Mouse (Mus musculus) heart, adult 18-20 months (tissue): ENCODE data around the gene Eci1. TPM values are rescaled to one million over a fixed set of nuclear protein-coding genes. Genes with fewer than 3 reads are reported as not detected.

Experiments
- DNase-seq, 2 experiments: peaks; one replicate each; pipeline ENCODE4 v3.0.0; 2021 to 2022; ENCODE audit warnings: mixed read lengths in 1 of 2
- total RNA-seq, 2 experiments: library from RNA; stranded (reverse); gene quantifications; 2 replicates each; pipeline ENCODE4 v1.2.3; 2021

The Eci1 gene
- total RNA-seq, 2 experiments from 2014 or later: 472 to 487 TPM

DNA sequence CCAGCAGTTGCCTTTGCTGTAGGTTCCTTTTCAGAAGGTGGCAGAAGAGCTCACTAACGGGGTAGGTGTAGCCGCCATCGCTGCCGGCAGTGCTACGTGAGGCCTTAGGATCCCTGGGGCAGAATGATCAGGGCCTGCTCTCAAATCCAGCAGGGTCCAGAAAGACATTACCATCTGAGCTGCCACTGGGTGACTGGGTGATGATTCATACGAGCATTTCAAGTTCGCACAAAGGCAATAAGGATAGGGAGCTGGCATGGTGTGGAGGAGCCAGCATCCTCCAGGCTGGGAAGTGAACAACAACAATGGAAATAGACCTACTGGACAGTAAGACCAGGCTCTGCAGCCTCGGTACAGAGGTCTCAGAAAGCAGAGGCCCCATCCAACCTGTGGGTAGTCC lies 13.9 kb downstream of the Eci1 start:
- DNase-seq: no peak

DNA sequence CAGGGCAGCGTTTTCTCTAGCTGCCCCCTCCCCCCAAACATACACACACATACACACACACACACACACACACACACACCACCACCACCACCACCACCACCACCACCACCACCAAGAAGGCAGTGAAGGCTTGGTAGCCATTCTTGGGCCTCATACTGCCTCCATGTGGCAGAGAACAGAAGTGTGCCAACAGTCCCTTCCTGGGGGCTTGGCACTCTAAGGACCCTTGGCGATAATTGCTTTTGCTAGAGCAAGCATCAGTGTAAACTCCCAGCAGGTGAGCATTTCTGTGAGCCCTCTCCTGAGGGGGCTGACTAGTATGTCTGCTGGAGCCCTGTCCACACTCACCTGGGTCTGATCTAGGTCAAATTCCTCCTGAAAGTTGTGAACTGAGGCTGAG lies 14.7 kb downstream of the Eci1 start:
- DNase-seq: no peak

DNA sequence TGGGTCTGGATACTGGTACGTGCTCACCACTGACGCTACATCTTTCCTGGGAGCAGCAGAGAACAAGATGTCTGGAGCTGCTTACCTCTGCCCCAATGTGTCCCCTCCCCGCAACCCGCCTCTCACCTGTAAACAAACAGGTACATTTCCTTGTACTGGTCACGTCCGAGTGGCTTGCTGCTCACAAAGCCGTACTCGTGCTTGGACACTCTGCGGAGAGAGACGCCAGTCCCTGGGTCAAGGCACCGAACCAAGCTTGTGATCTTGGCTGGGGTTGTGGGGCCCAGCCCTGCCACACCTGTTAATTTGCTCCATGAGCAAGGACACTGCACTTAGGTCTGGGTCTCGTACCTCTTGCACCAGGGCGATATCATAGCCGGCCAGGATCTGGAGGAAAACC lies 15.7 kb downstream of the Eci1 start:
- DNase-seq: no peak

DNA sequence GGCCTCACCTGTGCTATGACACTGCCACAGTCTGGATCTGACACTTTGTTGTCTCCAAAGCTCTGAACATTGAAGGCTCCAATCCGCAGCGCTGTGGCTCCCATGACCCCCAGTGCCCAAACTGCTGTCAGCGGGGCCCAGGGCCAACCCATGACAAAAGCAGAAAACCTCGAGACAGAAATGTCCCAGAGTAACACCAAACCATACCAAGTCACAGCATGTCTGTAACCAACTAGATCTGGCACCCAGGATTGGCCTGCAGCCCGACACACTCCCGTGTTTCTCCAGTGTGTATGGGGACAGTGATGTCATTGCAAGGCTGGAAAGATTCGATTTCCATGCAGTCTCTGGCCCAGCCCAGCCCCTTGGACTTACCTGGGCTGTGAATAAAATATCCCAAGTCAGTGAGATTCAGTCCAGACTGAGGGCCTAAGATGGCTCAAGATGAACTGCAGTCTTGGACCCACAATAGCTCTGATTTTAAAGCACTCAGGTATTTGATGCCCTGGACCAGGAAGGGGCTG lies 16.3 kb downstream of the Eci1 start, which contains the start of gene Dnase1l2:
Dnase1l2 (minus strand) TSS at position 474 of the 524 bp plus-strand sequence.
- DNase-seq: no peak

DNA sequence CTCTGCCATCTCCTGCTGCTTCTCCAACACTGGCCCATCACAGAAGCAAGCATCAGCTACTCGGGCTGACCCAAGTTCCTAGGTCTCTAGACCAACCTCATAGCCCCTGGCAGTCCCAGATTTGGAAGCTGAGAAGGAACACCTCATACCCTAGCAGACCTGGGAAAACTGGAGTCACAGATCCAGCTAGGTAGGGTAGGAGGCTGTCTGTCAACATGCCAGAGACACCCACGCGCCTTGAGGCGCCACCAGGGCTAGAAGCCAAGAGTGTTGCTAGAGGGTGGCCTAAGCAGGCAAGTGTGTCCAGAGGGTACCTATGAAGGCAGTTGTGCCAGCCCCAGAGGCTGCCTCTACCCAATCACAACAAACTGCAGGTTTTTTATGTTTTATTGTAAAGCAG lies 17.0 kb downstream of the Eci1 start:
- no peak for DNase-seq

DNA sequence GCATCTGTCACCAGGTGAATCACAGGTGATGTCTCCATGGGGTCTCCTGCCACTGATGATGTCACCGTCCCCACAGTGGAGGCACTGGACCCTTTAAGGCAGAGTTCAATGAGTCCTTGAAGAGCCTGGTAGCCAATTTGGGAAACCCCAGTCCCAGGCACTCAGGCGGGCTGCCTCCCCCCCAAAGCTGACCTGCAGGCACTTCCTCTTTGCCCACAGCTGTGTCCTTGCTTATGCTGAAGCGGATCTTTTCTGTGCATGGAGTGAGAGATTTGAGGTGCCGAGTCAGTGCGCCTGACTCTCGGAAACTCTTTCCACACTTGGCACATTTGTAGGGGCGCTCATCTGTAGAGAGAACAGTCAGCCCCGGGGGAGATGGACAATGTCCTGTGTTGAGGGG lies 20.1 kb downstream of the Eci1 start:
- no peak for DNase-seq

DNA sequence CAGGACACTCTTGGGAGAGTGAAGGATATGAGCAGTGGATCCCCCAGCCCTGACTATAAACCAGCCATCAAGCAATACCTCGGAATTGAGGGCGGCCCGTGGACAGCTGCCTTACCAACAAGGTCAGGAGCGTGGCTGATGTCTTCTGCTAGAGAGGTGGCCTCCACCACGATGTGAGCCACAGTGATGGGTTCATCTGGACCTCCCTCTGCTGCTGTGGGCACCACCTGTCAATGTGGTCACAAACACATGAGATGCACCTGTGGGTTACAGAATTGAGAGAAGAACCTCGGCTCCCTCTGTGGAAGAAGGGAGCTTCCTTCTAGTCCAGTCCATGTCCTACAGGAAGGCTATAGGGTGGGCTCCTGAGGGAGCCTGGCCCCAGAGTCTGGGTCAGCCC lies 23.1 kb downstream of the Eci1 start:
- DNase-seq: no peak

DNA sequence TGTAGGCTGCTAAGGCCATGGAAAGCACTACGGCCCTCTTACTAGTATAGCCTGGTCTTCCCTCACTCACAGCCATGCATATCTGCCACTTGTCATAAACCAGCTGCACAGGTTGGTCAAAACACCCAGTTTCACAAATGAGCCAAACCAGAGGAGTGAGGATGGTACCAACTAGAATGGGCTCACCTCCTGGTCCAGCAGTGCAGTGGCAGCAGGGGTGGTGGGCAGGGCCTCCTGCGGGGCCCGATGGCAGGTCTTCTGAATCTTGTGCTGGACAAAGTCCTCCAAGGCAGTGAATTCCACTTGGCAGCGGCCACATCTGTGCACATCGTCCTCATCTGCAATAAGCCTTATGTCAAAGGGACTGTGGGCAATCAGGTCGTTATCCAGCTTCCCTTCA lies 24.8 kb downstream of the Eci1 start:
- no peak for DNase-seq

DNA sequence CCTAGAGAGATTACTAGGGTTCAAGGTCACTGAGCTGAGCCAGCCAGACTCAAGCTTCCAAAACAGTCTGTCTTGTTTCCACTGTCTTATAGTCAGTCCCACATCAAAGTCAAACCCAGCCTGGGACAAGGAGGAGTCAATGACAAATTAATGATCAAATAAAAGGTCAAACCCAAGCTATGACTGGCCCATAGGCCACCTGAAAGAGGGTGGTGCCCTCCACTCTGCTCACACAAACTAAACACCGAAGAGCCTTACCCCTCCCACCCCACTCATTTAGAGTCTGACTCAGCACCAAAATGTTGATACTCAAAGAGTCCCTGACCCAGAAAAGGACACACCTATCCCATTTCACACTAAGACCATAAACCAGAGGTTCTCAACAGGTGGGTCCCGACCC lies 26.9 kb downstream of the Eci1 start:
- no peak for DNase-seq

DNA sequence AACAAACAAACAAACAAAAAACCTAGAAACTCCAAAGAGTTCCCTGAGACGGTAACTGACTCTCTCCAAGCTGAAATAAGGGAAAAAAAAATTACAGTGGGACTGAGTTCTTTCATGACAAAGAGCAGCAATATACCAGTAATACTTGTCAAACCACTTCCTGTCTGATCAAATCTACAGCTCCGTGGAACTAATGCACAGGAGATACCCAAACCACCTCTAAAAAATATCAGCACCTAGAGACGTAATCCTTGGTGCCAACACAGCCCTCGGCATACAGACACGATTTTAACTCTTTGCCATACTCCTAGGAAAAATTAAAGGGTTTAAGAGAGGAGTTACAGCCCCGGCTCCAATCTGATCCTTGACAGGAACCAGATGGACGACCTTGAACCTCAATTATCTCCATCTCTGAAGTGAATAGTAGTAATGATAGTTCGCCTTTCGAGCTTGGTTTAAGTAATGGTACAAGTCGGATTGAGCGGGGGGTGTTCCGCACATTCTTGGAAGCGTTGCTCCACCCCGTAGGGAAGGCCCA lies 27.8 kb downstream of the Eci1 start:
- no peak for DNase-seq

DNA sequence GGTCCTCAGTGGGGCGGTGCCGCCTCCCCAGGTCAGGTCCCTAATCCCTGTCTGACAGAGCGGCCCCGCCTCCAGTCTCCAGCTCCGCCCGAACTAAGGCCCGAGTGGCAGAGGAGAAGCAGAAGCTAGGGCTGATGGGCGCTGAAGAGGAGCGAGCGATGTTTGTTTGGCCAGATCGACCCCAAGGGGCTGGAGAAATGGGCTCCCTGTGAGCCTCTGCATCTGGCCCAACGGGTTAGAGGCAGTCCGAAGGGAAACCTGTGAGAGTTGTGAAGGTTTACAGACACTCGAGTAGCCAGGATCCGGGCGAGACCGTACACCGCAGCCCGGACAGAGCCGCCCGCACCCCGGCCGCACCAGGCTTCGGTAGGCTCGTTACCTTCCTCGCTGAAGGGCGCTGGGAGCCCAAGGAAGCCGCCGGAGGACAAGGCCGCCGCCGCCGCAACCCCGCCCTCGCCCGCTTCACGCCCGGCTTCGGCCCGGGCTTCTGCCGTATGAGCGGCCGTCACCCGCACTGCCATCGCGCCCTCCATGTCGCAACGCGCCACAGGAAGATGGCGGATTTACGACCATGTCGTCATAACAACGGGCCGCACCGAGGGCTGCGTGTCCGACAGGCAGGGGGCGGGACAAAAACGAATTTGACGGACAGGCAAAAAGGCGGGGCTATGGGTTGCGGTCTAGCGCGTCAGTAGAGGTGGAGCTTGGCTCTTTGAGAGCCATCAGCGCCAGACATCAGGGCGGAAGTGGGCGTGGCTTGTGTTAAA lies 28.5 kb downstream of the Eci1 start:
- DNase-seq: peak; percentile 100

DNA sequence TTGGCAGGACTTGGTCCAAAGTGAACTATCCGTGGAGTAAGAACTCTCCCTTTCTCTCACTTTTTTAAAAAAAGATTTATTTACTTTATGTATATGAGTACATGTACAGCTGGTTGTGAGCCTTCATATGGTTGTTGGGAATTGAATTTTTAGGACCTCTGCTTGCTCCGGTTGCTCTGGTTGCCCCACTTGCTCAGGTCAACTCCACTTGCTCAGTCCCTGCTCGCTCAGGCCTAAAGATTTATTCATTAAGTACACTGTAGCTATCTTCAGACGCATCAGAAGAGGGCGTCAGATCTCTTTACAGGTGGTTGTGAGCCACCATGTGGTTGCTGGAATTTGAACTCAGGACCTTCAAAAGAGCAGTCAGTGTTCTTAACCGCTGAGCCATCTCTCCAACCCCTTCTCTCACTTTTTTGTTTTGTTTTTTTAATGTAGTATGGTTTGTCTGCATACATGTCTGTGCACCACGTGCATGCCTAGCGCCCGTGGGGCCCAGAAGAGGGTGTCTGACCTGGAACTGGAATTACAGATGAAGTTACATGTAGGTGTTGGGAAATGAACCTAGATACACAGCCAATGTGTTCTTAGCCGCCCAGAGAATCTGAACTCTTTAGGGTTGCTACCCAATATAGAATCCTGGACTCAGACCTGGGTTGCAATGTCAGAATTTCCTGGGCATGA lies 29.2 kb downstream of the Eci1 start:
- DNase-seq: peak in 1 of 2 experiments; percentile 39

DNA sequence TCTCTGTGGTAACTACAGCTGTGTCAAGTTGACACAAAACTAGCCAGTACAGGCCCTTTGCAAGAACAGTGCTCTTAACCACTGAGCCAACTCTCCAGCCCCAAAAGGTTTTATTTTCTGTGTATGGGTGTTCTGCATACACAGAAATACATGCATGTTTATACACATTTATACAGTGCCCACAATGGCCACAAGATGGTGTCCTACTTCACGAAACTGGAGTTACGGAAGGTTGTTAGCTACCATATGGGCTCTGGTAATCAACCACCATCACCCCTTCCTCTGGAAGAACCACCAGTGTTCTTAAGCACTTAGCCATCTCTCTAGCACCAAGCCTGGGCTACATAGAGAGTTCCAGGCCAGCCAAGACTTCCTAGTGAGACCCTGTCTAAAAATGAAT lies 35.1 kb downstream of the Eci1 start:
- no peak for DNase-seq

DNA sequence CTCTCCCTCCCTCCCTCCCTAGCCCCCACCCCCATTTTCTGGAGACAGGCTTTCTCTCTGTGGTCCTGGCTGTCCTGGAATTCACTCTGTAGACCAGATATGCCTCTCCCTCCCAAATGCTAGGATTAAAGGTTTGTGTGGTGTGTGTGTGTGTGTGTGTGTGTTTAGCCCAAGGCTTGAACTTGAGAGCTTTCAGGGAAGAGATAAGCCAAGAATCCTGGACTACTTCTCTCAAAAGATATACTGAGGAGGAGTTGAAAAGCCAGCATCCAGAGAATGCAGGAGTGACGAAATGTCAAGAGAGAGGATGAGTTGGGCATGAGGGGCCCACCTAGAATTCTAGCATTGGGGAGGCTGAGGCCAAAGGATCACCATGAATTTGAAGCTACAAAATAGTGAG lies 36.5 kb downstream of the Eci1 start:
- DNase-seq: no peak

DNA sequence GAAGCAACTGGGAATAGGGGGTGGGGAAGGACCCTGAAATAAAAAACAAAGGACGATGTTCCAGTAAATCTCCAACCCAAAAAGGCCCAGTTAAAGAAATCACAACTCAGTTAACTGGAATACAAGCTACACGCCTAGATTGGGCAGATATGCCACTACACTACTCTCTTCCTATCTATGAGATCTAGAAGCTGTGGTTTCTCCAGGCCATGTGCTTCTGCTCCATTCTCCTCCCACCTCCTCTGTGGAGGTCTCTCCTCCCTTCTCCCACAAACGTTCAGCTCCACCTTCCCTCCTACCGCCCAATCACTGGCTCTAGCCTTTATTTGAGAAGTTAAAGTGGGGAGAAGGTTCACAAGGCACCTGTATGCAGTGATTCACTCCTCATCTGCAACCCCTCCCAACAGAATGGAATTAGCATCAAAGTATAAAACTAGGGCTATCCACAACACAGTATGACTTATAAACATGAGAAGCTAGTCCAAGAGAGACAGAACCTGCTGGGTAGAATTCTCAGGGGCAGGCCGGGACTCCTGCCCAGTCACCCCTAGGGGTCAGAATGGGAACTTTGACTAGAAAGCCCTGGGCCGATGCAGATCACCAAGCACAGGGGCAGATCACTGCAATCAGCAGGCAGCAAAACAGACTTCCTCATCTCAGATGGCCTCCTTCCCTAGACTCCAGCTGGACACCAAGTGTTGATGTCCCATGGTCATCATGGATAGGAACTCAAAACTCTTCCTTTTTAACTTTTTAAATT lies 37.1 kb downstream of the Eci1 start:
- no peak for DNase-seq

DNA sequence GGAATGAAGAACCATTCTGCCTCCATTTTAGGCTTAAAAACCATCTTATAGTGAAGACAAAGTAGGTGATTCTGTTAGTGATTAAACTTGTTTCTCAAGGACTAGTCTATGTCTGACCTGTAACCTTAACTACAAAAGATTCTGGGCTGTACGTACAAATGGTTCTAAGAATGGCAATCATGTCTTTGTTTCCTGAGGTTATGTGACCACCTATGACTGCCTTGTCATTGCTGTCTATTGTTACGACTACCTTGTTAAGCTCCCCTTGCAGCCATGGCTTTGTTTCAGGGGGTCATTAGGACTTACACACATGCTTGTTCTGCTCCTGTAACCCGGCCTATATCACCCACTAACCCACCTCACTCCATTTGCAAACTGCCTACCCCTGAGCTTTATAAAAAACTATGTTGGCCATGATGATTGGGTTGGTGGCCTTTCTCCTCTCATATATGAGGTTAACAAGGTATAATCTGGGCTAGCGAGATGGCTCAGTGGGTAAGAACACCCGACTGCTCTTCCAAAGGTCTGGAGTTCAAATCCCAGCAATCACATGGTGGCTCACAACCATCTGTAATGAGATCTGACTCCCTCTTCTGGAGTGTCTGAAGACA lies 42.3 kb downstream of the Eci1 start:
- DNase-seq: no peak

DNA sequence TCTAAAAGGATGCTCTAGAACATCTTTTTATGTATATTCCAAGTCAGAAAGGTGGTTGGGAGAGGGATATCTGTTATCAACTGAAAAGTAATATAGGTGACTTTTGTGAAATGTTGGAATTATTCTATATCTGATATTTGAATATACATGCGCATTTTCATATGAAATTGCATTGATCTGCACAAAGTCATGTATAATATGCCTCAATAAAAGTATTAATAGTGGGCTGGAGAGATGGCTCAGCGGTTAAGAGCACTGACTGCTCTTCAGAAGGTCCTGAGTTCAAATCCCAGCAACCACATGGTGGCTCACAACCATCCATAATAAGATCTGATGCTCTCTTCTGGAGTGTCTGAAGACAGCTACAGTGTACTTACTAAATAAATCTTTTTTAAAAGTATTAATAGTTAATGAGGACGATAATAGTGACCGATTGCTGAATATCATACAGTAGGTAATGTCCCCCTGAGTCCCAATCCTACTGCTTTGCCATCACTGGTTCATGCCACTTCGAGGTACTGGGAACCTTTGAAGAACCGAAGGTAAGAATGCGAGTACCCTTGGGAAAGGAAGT lies 43.0 kb downstream of the Eci1 start:
- DNase-seq: no peak

DNA sequence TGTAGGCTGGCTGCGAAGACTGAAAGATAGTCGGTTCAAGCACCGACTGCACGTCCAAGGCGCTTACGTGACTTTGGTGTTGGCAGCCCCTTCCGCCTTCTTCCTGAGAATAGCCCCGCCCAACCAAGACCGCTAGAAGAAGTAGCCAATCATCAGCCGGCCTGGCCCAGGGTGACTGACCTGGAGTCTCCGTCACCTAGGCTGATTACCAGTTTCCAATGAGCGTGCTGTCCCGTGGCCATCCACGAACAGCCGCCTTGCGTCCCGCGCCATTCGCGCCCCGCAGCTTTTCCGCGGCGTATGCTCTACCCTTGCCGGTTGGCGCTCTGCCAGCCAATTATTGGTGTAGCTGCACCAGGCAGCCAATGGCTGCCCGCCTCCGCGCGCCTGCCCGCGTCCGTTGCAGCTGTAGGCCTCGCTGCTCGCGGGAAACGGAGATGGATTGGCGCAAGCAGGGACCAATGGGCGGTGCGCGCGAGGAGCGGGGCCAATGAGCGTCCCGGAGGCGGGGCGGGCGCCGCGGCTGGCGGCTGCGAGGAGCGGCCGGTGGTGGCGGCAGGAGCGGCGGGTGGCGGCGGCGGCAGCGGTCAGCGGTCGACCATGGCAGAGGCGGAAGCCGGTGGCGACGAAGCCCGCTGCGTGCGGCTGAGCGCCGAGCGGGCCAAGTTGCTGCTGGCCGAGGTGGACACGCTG lies 43.6 kb downstream of the Eci1 start, which contains the start of the genes E4f1 and Pgp:
E4f1 (minus strand) TSS at position 404 of the 693 bp plus-strand sequence.
Pgp (plus strand) TSS at position 483 of the 693 bp plus-strand sequence.
- peak; percentile 99 for DNase-seq

DNA sequence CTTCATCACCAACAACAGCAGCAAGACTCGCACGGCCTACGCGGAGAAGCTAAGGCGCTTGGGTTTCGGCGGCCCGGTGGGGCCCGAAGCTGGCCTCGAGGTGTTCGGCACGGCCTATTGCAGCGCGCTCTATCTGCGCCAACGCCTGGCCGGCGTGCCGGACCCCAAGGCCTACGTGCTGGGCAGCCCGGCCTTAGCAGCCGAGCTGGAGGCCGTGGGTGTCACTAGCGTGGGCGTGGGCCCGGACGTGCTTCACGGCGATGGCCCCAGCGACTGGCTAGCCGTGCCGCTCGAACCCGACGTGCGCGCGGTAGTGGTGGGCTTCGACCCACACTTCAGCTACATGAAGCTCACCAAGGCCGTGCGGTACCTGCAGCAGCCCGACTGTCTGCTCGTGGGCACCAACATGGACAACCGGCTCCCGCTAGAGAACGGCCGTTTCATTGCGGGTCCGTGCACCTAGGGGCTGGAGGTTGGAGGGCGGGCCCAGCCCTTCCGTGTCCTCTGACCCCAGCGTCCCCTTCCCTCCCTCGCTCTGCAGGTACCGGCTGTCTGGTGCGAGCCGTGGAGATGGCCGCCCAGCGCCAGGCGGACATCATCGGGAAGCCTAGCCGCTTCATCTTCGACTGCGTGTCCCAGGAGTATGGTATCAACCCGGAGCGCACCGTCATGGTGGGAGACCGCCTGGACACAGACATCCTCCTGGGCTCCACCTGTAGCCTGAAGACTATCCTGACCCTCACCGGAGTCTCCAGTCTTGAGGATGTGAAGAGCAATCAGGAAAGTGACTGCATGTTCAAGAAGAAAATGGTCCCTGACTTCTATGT lies 44.5 kb downstream of the Eci1 start:
- DNase-seq: no peak

DNA sequence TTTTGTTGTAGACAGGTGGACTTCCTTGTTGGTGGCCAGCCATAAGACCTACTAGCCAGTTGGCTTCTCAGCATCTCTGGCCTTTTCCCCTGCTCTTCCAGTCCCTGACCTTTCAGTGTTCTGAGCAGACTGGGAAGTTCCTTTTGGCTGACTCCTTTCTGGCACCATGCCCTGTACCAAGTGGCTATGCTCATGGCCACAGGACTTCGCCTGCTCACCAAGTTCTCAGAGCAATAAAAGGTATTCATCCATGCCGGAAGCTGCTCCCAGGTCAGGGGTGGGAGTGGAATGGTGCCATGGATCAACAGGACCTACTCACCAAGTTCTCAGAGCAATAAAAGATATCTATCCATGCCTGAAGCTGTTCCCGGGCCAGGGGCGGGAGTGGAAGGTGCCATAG lies 46.1 kb downstream of the Eci1 start:
- DNase-seq: peak; percentile 65 to 69
